Mouse (Mus musculus): ENCODE data around the gene Ifit1. TPM values are rescaled to one million over a fixed set of nuclear protein-coding genes. Genes with fewer than 3 reads are reported as not detected.
A peak's percentile ranks its signal among the peaks of the same experiment; 100 is the strongest.
"Not testable (repeated sequence)": the region's sequence is repeated elsewhere in the genome, so short reads cannot be mapped to it uniquely, and the experiment has no call there.

Gene Ifit1
- polyA plus RNA-seq, 1 experiment from 2014 or later = 2.2 TPM

GRCm38 (mm10) chr19:34642616-34643015, 1.9 kb downstream of the Ifit1 start:
- H3K4me3 ChIP-seq (ENCODE audit: low read depth, low read length) = no peak overlapping the region
- WGBS = 72% methylated on average over 5 of the region's 5 CpGs
- no peak overlapping the region for H3K9ac ChIP-seq (ENCODE audit: low read length)
- no peak overlapping the region for H3K4me2 ChIP-seq (ENCODE audit: low read length)
- H3K36me3 ChIP-seq (ENCODE audit: control insufficient read depth, insufficient read depth, low read length) = no peaks in the 10 kb centered on the region
- ATAC-seq (replicated peaks; ENCODE audit: low FRiP score, low TSS enrichment, low read depth) (no peak), DNase-seq (ENCODE audit: low spot score) (no peak)
- H3K4me1 ChIP-seq (replicated peaks; ENCODE audit: control insufficient read depth, insufficient read depth, low read length) = no peaks in the 10 kb centered on the region
- H3K9me3 ChIP-seq (ENCODE audit: control insufficient read depth, low read length) = no peaks in the 10 kb centered on the region
- H3K27ac ChIP-seq (ENCODE audit: low read depth) = no peak overlapping the region
- no peaks in the 10 kb centered on the region for H3K27me3 ChIP-seq (replicated peaks; ENCODE audit: control insufficient read depth, insufficient read depth, low read length)

GRCm38 (mm10) chr19:34647630-34648029, 7.0 kb downstream of the Ifit1 start:
- not testable (repeated sequence) for H3K4me2 ChIP-seq (ENCODE audit: low read length); H3K4me1 ChIP-seq (replicated peaks; ENCODE audit: control insufficient read depth, insufficient read depth, low read length); H3K4me3 ChIP-seq (ENCODE audit: low read depth, low read length); H3K36me3 ChIP-seq (ENCODE audit: control insufficient read depth, insufficient read depth, low read length); H3K27me3 ChIP-seq (replicated peaks; ENCODE audit: control insufficient read depth, insufficient read depth, low read length); ATAC-seq (replicated peaks; ENCODE audit: low FRiP score, low TSS enrichment, low read depth); H3K9ac ChIP-seq (ENCODE audit: low read length); DNase-seq (ENCODE audit: low spot score); H3K9me3 ChIP-seq (ENCODE audit: control insufficient read depth, low read length); H3K27ac ChIP-seq (ENCODE audit: low read depth)
- WGBS = 85% methylated on average over 6 of the region's 8 CpGs

- Histone ChIP-seq H3K4me3 (ENCODE audit: low read depth, low read length) (no peak overlapping the region), H3K9me3 (ENCODE audit: control insufficient read depth, low read length) (no peaks in the 10 kb centered on the region), H3K9ac (ENCODE audit: low read length) (no peak overlapping the region), H3K27ac (ENCODE audit: low read depth) (no peak overlapping the region), H3K27me3 (replicated peaks; ENCODE audit: control insufficient read depth, insufficient read depth, low read length) (no peaks in the 10 kb centered on the region), H3K36me3 (ENCODE audit: control insufficient read depth, insufficient read depth, low read length) (no peaks in the 10 kb centered on the region), H3K4me2 (ENCODE audit: low read length) (no peak overlapping the region), H3K4me1 (replicated peaks; ENCODE audit: control insufficient read depth, insufficient read depth, low read length) (no peaks in the 10 kb centered on the region)
- DNase-seq (ENCODE audit: low spot score) (no peak), ATAC-seq (replicated peaks; ENCODE audit: low FRiP score, low TSS enrichment, low read depth) (no peak)
- WGBS = 90% methylated on average over 3 of the region's 3 CpGs
Observed at GRCm38 (mm10) chr19:34650276-34650675, 9.6 kb downstream of the Ifit1 start.

DNA sequence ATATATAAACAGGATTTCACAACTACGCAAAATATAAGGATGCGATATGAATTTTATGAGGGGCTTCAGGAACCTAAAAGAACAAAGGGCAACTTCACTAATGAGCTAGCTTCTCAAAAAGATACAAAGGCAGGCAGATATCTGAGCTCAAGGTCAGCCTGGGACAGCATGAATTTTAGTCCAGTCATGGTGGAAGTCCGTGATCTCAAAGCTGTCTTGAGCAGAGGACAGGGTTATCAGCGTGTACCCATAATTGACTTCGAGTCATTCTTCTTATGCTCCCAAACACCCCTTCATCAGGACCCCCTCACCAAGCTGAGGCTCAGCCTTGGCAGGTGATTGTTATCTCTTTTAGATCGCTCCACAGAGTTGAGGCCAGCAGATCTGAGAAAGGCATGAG, 10.3 kb downstream of the Ifit1 start:
- Histone ChIP-seq H3K9me3 (ENCODE audit: control insufficient read depth, low read length) (no peaks in the 10 kb centered on the region), H3K27ac (ENCODE audit: low read depth) (no peak overlapping the region), H3K27me3 (replicated peaks; ENCODE audit: control insufficient read depth, insufficient read depth, low read length) (no peaks in the 10 kb centered on the region), H3K4me3 (ENCODE audit: low read depth, low read length) (no peak overlapping the region), H3K9ac (ENCODE audit: low read length) (no peak overlapping the region), H3K4me1 (replicated peaks; ENCODE audit: control insufficient read depth, insufficient read depth, low read length) (no peaks in the 10 kb centered on the region), H3K36me3 (ENCODE audit: control insufficient read depth, insufficient read depth, low read length) (no peaks in the 10 kb centered on the region), H3K4me2 (ENCODE audit: low read length) (no peak overlapping the region)
- no peak for ATAC-seq (replicated peaks; ENCODE audit: low FRiP score, low TSS enrichment, low read depth)
- 86% methylated on average over 6 of the region's 6 CpGs for WGBS
- no peak for DNase-seq (ENCODE audit: low spot score)

DNA sequence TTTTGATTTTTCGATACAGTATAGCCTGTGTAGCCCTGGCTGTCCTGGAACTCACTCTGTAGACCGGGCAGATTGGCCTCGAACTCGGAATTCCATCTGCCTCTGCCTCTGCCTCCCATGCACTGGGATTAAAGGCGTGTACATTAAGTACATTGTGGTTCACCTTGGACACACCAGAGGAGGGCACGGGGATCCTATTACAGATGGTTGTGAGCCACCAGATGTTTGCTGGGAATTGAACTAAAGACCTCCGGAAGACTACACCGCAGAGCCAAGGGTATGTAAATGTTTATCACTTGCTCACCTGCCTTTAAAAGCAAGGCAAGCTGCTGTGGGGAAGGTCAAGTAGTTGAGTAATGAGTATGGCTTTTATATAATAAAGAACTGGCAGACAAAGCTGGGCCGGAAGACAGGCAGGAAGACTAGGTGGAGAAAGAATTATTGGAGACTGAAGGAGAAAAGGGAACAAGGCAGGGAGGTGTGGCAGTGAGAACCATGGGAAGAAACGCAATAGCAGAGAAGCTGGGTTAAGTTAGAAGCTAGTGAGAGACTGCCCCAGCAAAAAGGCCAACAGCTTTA, 14.6 kb downstream of the Ifit1 start:
- no peak for ATAC-seq (replicated peaks; ENCODE audit: low FRiP score, low TSS enrichment, low read depth)
- Histone ChIP-seq H3K4me1 (replicated peaks; ENCODE audit: control insufficient read depth, insufficient read depth, low read length) (no peaks in the 10 kb centered on the region), H3K4me3 (ENCODE audit: low read depth, low read length) (no peak overlapping the region), H3K9me3 (ENCODE audit: control insufficient read depth, low read length) (no peaks in the 10 kb centered on the region), H3K27me3 (replicated peaks; ENCODE audit: control insufficient read depth, insufficient read depth, low read length) (no peaks in the 10 kb centered on the region), H3K36me3 (ENCODE audit: control insufficient read depth, insufficient read depth, low read length) (no peaks in the 10 kb centered on the region), H3K9ac (ENCODE audit: low read length) (no peak overlapping the region), H3K27ac (ENCODE audit: low read depth) (no peak overlapping the region), H3K4me2 (ENCODE audit: low read length) (no peak overlapping the region)
- 66% methylated on average over 10 of the region's 10 CpGs for WGBS
- DNase-seq (ENCODE audit: low spot score) = no peak

GRCm38 (mm10) chr19:34656511-34657298, 16.0 kb downstream of the Ifit1 start:
- 11% methylated on average over 2 of the region's 2 CpGs for WGBS
- ATAC-seq (replicated peaks; ENCODE audit: low FRiP score, low TSS enrichment, low read depth) = 0 out of 2 replicates have a peak, but pooled peaks have one; percentile 36
- H3K9me3 ChIP-seq (ENCODE audit: control insufficient read depth, low read length) = no peaks in the 10 kb centered on the region
- H3K27me3 ChIP-seq (replicated peaks; ENCODE audit: control insufficient read depth, insufficient read depth, low read length) = no peaks in the 10 kb centered on the region
- peak overlapping the region; percentile 3; the same call in 1 of the 2 replicates for H3K27ac ChIP-seq (ENCODE audit: low read depth)
- H3K4me1 ChIP-seq (replicated peaks; ENCODE audit: control insufficient read depth, insufficient read depth, low read length) = no peaks in the 10 kb centered on the region
- H3K4me3 ChIP-seq (ENCODE audit: low read depth, low read length) = no peak overlapping the region
- DNase-seq (ENCODE audit: low spot score) = no peak
- no peaks in the 10 kb centered on the region for H3K36me3 ChIP-seq (ENCODE audit: control insufficient read depth, insufficient read depth, low read length)
- H3K4me2 ChIP-seq (ENCODE audit: low read length) = no peak overlapping the region
- no peak overlapping the region for H3K9ac ChIP-seq (ENCODE audit: low read length)

GRCm38 (mm10) chr19:34662067-34662507, 21.4 kb downstream of the Ifit1 start:
- ATAC-seq (replicated peaks; ENCODE audit: low FRiP score, low TSS enrichment, low read depth) (peak; percentile 86), DNase-seq (ENCODE audit: low spot score) (peak; percentile 90)
- H3K27ac ChIP-seq (ENCODE audit: low read depth) = no peak overlapping the region
- H3K9ac ChIP-seq (ENCODE audit: low read length) = no peak overlapping the region
- peak overlapping the region; percentile 38 for H3K4me3 ChIP-seq (ENCODE audit: low read depth, low read length)
- H3K27me3 ChIP-seq (replicated peaks; ENCODE audit: control insufficient read depth, insufficient read depth, low read length) = no peaks in the 10 kb centered on the region
- peak overlapping the region; percentile 56 for H3K4me2 ChIP-seq (ENCODE audit: low read length)
- H3K36me3 ChIP-seq (ENCODE audit: control insufficient read depth, insufficient read depth, low read length) = no peaks in the 10 kb centered on the region
- 10% methylated on average over 13 of the region's 13 CpGs for WGBS
- no peaks in the 10 kb centered on the region for H3K4me1 ChIP-seq (replicated peaks; ENCODE audit: control insufficient read depth, insufficient read depth, low read length)
- no peaks in the 10 kb centered on the region for H3K9me3 ChIP-seq (ENCODE audit: control insufficient read depth, low read length)

DNA sequence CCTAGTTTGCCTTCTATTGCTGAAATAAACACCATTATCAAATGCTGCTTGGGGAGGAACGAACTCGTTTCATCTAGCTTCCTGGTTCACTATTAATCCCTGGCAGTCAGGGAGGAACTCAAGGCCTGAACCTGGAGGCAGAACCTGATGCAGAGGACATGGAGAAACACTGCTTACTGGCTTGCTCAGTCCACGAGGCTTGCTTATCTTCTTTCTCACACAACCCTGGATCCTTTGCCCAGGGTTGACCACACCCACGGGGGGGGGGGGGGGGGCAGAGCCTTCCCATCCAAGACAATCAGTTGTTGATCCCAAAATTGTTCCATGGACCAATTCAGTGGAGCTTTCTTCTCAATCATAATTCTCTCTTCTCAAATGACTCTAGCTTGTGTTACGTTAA, 22.1 kb downstream of the Ifit1 start:
- Histone ChIP-seq H3K4me3 (ENCODE audit: low read depth, low read length) (no peak overlapping the region), H3K27me3 (replicated peaks; ENCODE audit: control insufficient read depth, insufficient read depth, low read length) (no peaks in the 10 kb centered on the region), H3K4me2 (ENCODE audit: low read length) (no peak overlapping the region), H3K36me3 (ENCODE audit: control insufficient read depth, insufficient read depth, low read length) (no peaks in the 10 kb centered on the region), H3K9me3 (ENCODE audit: control insufficient read depth, low read length) (no peaks in the 10 kb centered on the region), H3K9ac (ENCODE audit: low read length) (no peak overlapping the region), H3K4me1 (replicated peaks; ENCODE audit: control insufficient read depth, insufficient read depth, low read length) (no peaks in the 10 kb centered on the region), H3K27ac (ENCODE audit: low read depth) (no peak overlapping the region)
- ATAC-seq (replicated peaks; ENCODE audit: low FRiP score, low TSS enrichment, low read depth) = no peak
- 45% methylated on average over 5 of the region's 5 CpGs for WGBS
- DNase-seq (ENCODE audit: low spot score) = no peak

- DNase-seq (ENCODE audit: low spot score) (peak; percentile 89), ATAC-seq (replicated peaks; ENCODE audit: low FRiP score, low TSS enrichment, low read depth) (no peak)
- Histone ChIP-seq H3K9me3 (ENCODE audit: control insufficient read depth, low read length) (no peaks in the 10 kb centered on the region), H3K4me3 (ENCODE audit: low read depth, low read length) (no peak overlapping the region), H3K4me1 (replicated peaks; ENCODE audit: control insufficient read depth, insufficient read depth, low read length) (no peaks in the 10 kb centered on the region), H3K27me3 (replicated peaks; ENCODE audit: control insufficient read depth, insufficient read depth, low read length) (no peaks in the 10 kb centered on the region), H3K27ac (ENCODE audit: low read depth) (no peak overlapping the region), H3K36me3 (ENCODE audit: control insufficient read depth, insufficient read depth, low read length) (no peaks in the 10 kb centered on the region), H3K9ac (ENCODE audit: low read length) (no peak overlapping the region), H3K4me2 (ENCODE audit: low read length) (no peak overlapping the region)
- WGBS = 0% methylated on average over 5 of the region's 5 CpGs
Observed at GRCm38 (mm10) chr19:34666127-34666526, 25.5 kb downstream of the Ifit1 start.

Data from intestine, embryonic 14.5 days (tissue).